Mouse (Mus musculus) limb, embryonic 10.5 days (tissue): ENCODE data around the gene Asb17. TPM values are rescaled to one million over a fixed set of nuclear protein-coding genes. Genes with fewer than 3 reads are reported as not detected.
"Not testable (repeated sequence)": the region's sequence is repeated elsewhere in the genome, so short reads cannot be mapped to it uniquely, and the experiment has no call there.

ENCODE experiments used
- DNase-seq: peaks from one replicate; pipeline ENCODE4 v3.0.0-alpha.2; 2017; ENCODE audit warnings: low spot score
- H3K27ac ChIP-seq: fragments of 300-500 bp; sonication (generic); 2 replicates; pipeline ENCODE4 v1.5.1; 2016; ENCODE audit warnings: mild to moderate bottlenecking
- H3K27me3 ChIP-seq: fragments of 300-500 bp; sonication (generic); 2 replicates; pipeline ENCODE4 v1.6.1; 2016; ENCODE audit warnings: low read depth, mild to moderate bottlenecking; ENCODE audit not compliant: poor library complexity, severe bottlenecking
- H3K36me3 ChIP-seq: fragments of 300-500 bp; sonication (generic); 2 replicates; pipeline ENCODE4 v1.6.1; 2016; ENCODE audit warnings: mild to moderate bottlenecking, moderate library complexity
- H3K4me1 ChIP-seq: fragments of 300-500 bp; sonication (generic); 2 replicates; pipeline ENCODE4 v1.6.1; 2016
- H3K4me3 ChIP-seq: fragments of 300-500 bp; sonication (generic); 2 replicates; pipeline ENCODE4 v1.5.1; 2016; ENCODE audit warnings: mild to moderate bottlenecking, moderate library complexity
- H3K9me3 ChIP-seq: fragments of 300-500 bp; sonication (generic); replicated peaks from 2 replicates; pipeline ENCODE4 v1.6.1; 2016; ENCODE audit warnings: mild to moderate bottlenecking
- WGBS: fragments of 180-500 bp; shearing (Covaris S2); methylation state at CpG from one replicate; pipeline ENCODE4 v1.1.7; 2016; 5-methylcytosine and 5-hydroxymethylcytosine counted together
- polyA plus RNA-seq: library from polyadenylated mRNA; unstranded; fragments of >200 nt; fragmentation: Nextera tagmentation; extraction: Ambion mirVana; gene quantifications from 2 replicates; pipeline ENCODE4 v1.2.1, GENCODE M21; 2016

Gene Asb17
- polyA plus RNA-seq, 1 experiment from 2014 or later = 0.31 TPM

- DNase-seq = peak; percentile 3
- H3K27ac ChIP-seq = no peak overlapping the region
- no peaks in the 10 kb centered on the region for H3K27me3 ChIP-seq
- H3K4me1 ChIP-seq = peaks cover 11% of the 10 kb centered on the region
- no peak overlapping the region for H3K4me3 ChIP-seq
- H3K9me3 ChIP-seq = no peaks in the 10 kb centered on the region
- WGBS = 86% methylated on average over 3 of the region's 3 CpGs
- no peaks in the 10 kb centered on the region for H3K36me3 ChIP-seq
Measured at GRCm38 (mm10) chr3:153836316-153836715, 7.7 kb upstream of the Asb17 start.

GRCm38 (mm10) chr3:153837593-153837992 is 6.4 kb upstream of the Asb17 start:
- no peak for DNase-seq
- H3K4me1 ChIP-seq = peaks cover 5% of the 10 kb centered on the region
- WGBS = 53% methylated on average over 4 of the region's 4 CpGs
- H3K4me3 ChIP-seq = no peak overlapping the region
- no peaks in the 10 kb centered on the region for H3K27me3 ChIP-seq
- H3K36me3 ChIP-seq = no peaks in the 10 kb centered on the region
- no peaks in the 10 kb centered on the region for H3K9me3 ChIP-seq
- no peak overlapping the region for H3K27ac ChIP-seq

- no peaks in the 10 kb centered on the region for H3K9me3 ChIP-seq
- 94% methylated on average over 9 of the region's 9 CpGs for WGBS
- no peaks in the 10 kb centered on the region for H3K27me3 ChIP-seq
- no peak for DNase-seq
- H3K4me1 ChIP-seq = peaks cover 6% of the 10 kb centered on the region; the same call in 1 of the 2 replicates
- H3K4me3 ChIP-seq = no peak overlapping the region
- no peak overlapping the region for H3K27ac ChIP-seq
- no peaks in the 10 kb centered on the region for H3K36me3 ChIP-seq
Measured at GRCm38 (mm10) chr3:153844757-153845156, 748 bp downstream of the Asb17 start.

- no peaks in the 10 kb centered on the region for H3K9me3 ChIP-seq
- H3K4me1 ChIP-seq = peaks cover 7% of the 10 kb centered on the region; the same call in 1 of the 2 replicates
- no peak overlapping the region for H3K4me3 ChIP-seq
- no peak for DNase-seq
- H3K27me3 ChIP-seq = no peaks in the 10 kb centered on the region; the same call in 1 of the 2 replicates
- 86% methylated on average over 2 of the region's 2 CpGs for WGBS
- H3K36me3 ChIP-seq = no peaks in the 10 kb centered on the region
- H3K27ac ChIP-seq = no peak overlapping the region
Measured at GRCm38 (mm10) chr3:153845500-153845899, 1.5 kb downstream of the Asb17 start.

GRCm38 (mm10) chr3:153846109-153846508 is 2.1 kb downstream of the Asb17 start:
- Histone ChIP-seq H3K27ac (no peak overlapping the region), H3K9me3 (no peaks in the 10 kb centered on the region), H3K4me3 (no peak overlapping the region), H3K27me3 (no peaks in the 10 kb centered on the region; the same call in 1 of the 2 replicates), H3K36me3 (no peaks in the 10 kb centered on the region), H3K4me1 (peaks cover 7% of the 10 kb centered on the region; the same call in 1 of the 2 replicates)
- no peak for DNase-seq
- 92% methylated on average over 4 of the region's 4 CpGs for WGBS

GRCm38 (mm10) chr3:153847207-153847733 is 3.3 kb downstream of the Asb17 start:
- no peaks in the 10 kb centered on the region for H3K36me3 ChIP-seq
- H3K9me3 ChIP-seq = no peaks in the 10 kb centered on the region
- no peak overlapping the region for H3K27ac ChIP-seq
- H3K4me3 ChIP-seq = no peak overlapping the region
- WGBS = 78% methylated on average over 7 of the region's 7 CpGs
- DNase-seq = no peak
- no peaks in the 10 kb centered on the region; the same call in 1 of the 2 replicates for H3K27me3 ChIP-seq
- H3K4me1 ChIP-seq = peaks cover 7% of the 10 kb centered on the region; the same call in 1 of the 2 replicates

- Histone ChIP-seq H3K27me3 (no peaks in the 10 kb centered on the region; the same call in 1 of the 2 replicates), H3K27ac (no peak overlapping the region), H3K9me3 (no peaks in the 10 kb centered on the region), H3K36me3 (no peaks in the 10 kb centered on the region), H3K4me3 (no peak overlapping the region), H3K4me1 (peaks cover 7% of the 10 kb centered on the region; the same call in 1 of the 2 replicates)
- WGBS = 4% methylated on average over 5 of the region's 5 CpGs
- DNase-seq = peak; percentile 44
Measured at GRCm38 (mm10) chr3:153849368-153850015, 5.5 kb downstream of the Asb17 start.

GRCm38 (mm10) chr3:153850759-153851158 is 6.8 kb downstream of the Asb17 start:
- DNase-seq = no peak
- Histone ChIP-seq H3K9me3 (no peaks in the 10 kb centered on the region), H3K4me1 (peaks cover 7% of the 10 kb centered on the region; the same call in 1 of the 2 replicates), H3K27ac (no peak overlapping the region), H3K27me3 (no peaks in the 10 kb centered on the region; the same call in 1 of the 2 replicates), H3K36me3 (no peaks in the 10 kb centered on the region), H3K4me3 (no peak overlapping the region)
- 86% methylated on average over 7 of the region's 7 CpGs for WGBS

- H3K4me3 ChIP-seq = no peak overlapping the region
Measured at GRCm38 (mm10) chr3:153852266-153852665, 8.3 kb downstream of the Asb17 start.

GRCm38 (mm10) chr3:153858350-153859001 is 14.5 kb downstream of the Asb17 start:
- DNase-seq = no peak
- Histone ChIP-seq H3K4me3 (no peak overlapping the region), H3K36me3 (no peaks in the 10 kb centered on the region), H3K4me1 (no peaks in the 10 kb centered on the region), H3K27ac (no peak overlapping the region), H3K27me3 (no peaks in the 10 kb centered on the region), H3K9me3 (no peaks in the 10 kb centered on the region)
- WGBS = 83% methylated on average over 10 of the region's 10 CpGs

More at GRCm38 (mm10) chr3:153852266-153852665, 8.3 kb downstream of the Asb17 start:
- no peak for DNase-seq
- no peaks in the 10 kb centered on the region for H3K36me3 ChIP-seq
- WGBS = 79% methylated on average over 8 of the region's 8 CpGs
- H3K27ac ChIP-seq = no peak overlapping the region
- H3K27me3 ChIP-seq = no peaks in the 10 kb centered on the region; the same call in 1 of the 2 replicates
- peaks cover 7% of the 10 kb centered on the region; the same call in 1 of the 2 replicates for H3K4me1 ChIP-seq
- no peaks in the 10 kb centered on the region for H3K9me3 ChIP-seq

GRCm38 (mm10) chr3:153860392-153860791 is 16.4 kb downstream of the Asb17 start:
- not testable (repeated sequence) for DNase-seq, H3K9me3 ChIP-seq, H3K27ac ChIP-seq, H3K36me3 ChIP-seq, H3K4me3 ChIP-seq, H3K4me1 ChIP-seq, H3K27me3 ChIP-seq
- WGBS = 90% methylated on average over 8 of the region's 8 CpGs

GRCm38 (mm10) chr3:153863816-153864215 is 19.8 kb downstream of the Asb17 start:
- Histone ChIP-seq H3K9me3 (no peaks in the 10 kb centered on the region), H3K4me3 (no peak overlapping the region), H3K27me3 (no peaks in the 10 kb centered on the region), H3K4me1 (no peaks in the 10 kb centered on the region), H3K36me3 (no peaks in the 10 kb centered on the region), H3K27ac (no peak overlapping the region)
- 79% methylated on average over 2 of the region's 2 CpGs for WGBS
- no peak for DNase-seq
